In genomic region chr12:111035182-111035824, GRCm38 (mm10) we compare ENCODE assay signal across 7 mouse cellular contexts. TPM values are rescaled to one million over a fixed set of nuclear protein-coding genes. Genes with fewer than 3 reads are reported as not detected.
DNase-seq lines count a peak whose midpoint lies in the region; ATAC-seq and TF ChIP-seq lines count a peak whose summit lies in the region.

No protein-coding gene starts in this region.

- no peak overlapping the region for H3K4me2 ChIP-seq in midbrain, embryonic 15.5 days

- ATAC-seq in midbrain, embryonic 15.5 days (replicated peaks) = no peak

- no peak for TF ChIP-seq CTCF in bone marrow, adult 2 months (IDR thresholded peaks at IDR 0.05; ENCODE audit: control insufficient read depth, insufficient read depth, low read length)

- peak overlapping the region; percentile 4 for H3K4me3 ChIP-seq in bone marrow, adult 2 months (replicated peaks; ENCODE audit: control insufficient read depth, low read depth, low read length)
- H3K4me3 ChIP-seq in midbrain, embryonic 15.5 days = no peak overlapping the region

- peaks cover 6% of the 10 kb centered on the region for H3K4me1 ChIP-seq in bone marrow, adult 2 months (ENCODE audit: control insufficient read depth, insufficient read depth, low read length)
- peaks cover 6% of the 10 kb centered on the region for H3K4me1 ChIP-seq in midbrain, embryonic 15.5 days

- WGBS in bone marrow, adult 2 months = 20% methylated on average over 12 of the region's 12 CpGs
- WGBS in midbrain, embryonic 15.5 days = 62% methylated on average over 12 of the region's 12 CpGs

- H3K9me3 ChIP-seq in midbrain, embryonic 15.5 days = no peaks in the 10 kb centered on the region

- DNase-seq in ES-CJ7 (ENCODE audit: low read depth, low spot score) = peak; percentile 64
- peak; percentile 88 for DNase-seq in liver
- peak; percentile 50 for DNase-seq in retina, postnatal 1 day
- no peak for DNase-seq in cerebellum, postnatal 36 days
- no peak for DNase-seq in gastrocnemius, adult 8-10 months (ENCODE audit: low spot score in 2 of 2)

- no peak overlapping the region for H3K9ac ChIP-seq in midbrain, embryonic 15.5 days

- no peaks in the 10 kb centered on the region for H3K36me3 ChIP-seq in midbrain, embryonic 15.5 days (replicated peaks)

- no peaks in the 10 kb centered on the region for H3K27me3 ChIP-seq in midbrain, embryonic 15.5 days (replicated peaks)

- TF ChIP-seq POLR2A in bone marrow, adult 2 months (IDR thresholded peaks at IDR 0.05; ENCODE audit: borderline replicate concordance, control insufficient read depth, low read depth, low read length) = no peak

- peak overlapping the region; percentile 12; the same call in 1 of the 2 replicates for H3K27ac ChIP-seq in bone marrow, adult 2 months (ENCODE audit: control insufficient read depth, insufficient read depth, low read depth, low read length, poor library complexity)
- no peak overlapping the region for H3K27ac ChIP-seq in midbrain, embryonic 15.5 days

RNA-seq across cellular contexts. Expression of gene Rcor1, which starts 3.8 kb away (rescaled TPM):
- polyA plus RNA-seq in bone marrow, adult 2 months (2011; ENCODE audit: insufficient read depth, insufficient read length, low replicate concordance, missing spikeins) = 9.9 and 14.6 TPM in 2 replicates
- 4.7 and 5.1 TPM in 2 replicates for polyA plus RNA-seq in midbrain, embryonic 15.5 days (2015; fragmentation: Nextera tagmentation; extraction: Ambion mirVana)
- 1 to 10 TPM; 5.5 to 6.9 (median 5.8) TPM for total RNA-seq in gastrocnemius, adult 8-10 months (2022)

RNA-seq across cellular contexts. Expression of gene Ankrd9, which starts 56.5 kb away (rescaled TPM):
- 19.7 and 28.6 TPM in 2 replicates for polyA plus RNA-seq in bone marrow, adult 2 months (2011; ENCODE audit: insufficient read depth, insufficient read length, low replicate concordance, missing spikeins)
- polyA plus RNA-seq in midbrain, embryonic 15.5 days (2015; fragmentation: Nextera tagmentation; extraction: Ambion mirVana) = 8.0 and 8.3 TPM in 2 replicates
- total RNA-seq in gastrocnemius, adult 8-10 months (2022) = 100 to 1,000 TPM; 147 to 209 (median 152) TPM

Comparison
In these comparisons a context has a peak if more than half of its experiments do, and no peak if none do; other contexts are left out.
1. DNase-seq: peak in ES-CJ7 (single experiment), liver (single experiment) and retina, postnatal 1 day (single experiment); none in cerebellum, postnatal 36 days (0 of 2) and gastrocnemius, adult 8-10 months (0 of 2).